Mouse (Mus musculus) layer of hippocampus, adult 2 months (tissue): ENCODE measurements at regions not wholly inside any gene's neighbourhood (a gene's known extent, or its start where the extent isn't known, plus 50 kb on each side); places are given as distances from the start of the nearest gene placed in this dataset.
A peak's percentile ranks its signal among the peaks of the same experiment; 100 is the strongest.
"Not testable (repeated sequence)": the region's sequence is repeated elsewhere in the genome, so short reads cannot be mapped to it uniquely, and the experiment has no call there.

Experiments used
- DNase-seq, 2 experiments: peaks; one replicate each; pipeline ENCODE4 v3.0.0; 2022; ENCODE audit warnings: low spot score in 2 of 2
- H3K27ac ChIP-seq: fragments of 200-600 bp; 2 replicates; pipeline ENCODE4 v1.8.1; 2022
- H3K4me3 ChIP-seq: fragments of 200-600 bp; 2 replicates; pipeline ENCODE4 v1.8.1; 2022; ENCODE audit warnings: mild to moderate bottlenecking
- CTCF ChIP-seq: fragments of 200-600 bp; conservative IDR thresholded peaks from 2 replicates; pipeline ENCODE4 v1.8.1; 2022; ENCODE audit warnings: antibody characterized with exemption, mild to moderate bottlenecking, moderate library complexity

- no peak overlapping the region for H3K27ac ChIP-seq
- TF ChIP-seq CTCF, result no peak
- no peak overlapping the region for H3K4me3 ChIP-seq
- DNase-seq, result no peak
These were observed 235.9 kb downstream of the Fam198b start for GRCm38 (mm10) chr3:80120177-80120736.

- DNase-seq, result no peak
- TF ChIP-seq CTCF, result no peak
- Histone ChIP-seq H3K4me3 (no peak overlapping the region), H3K27ac (no peak overlapping the region)
These were observed 239.3 kb downstream of the Fam198b start for GRCm38 (mm10) chr3:80123666-80124065.

- Histone ChIP-seq H3K4me3 (no peak overlapping the region), H3K27ac (no peak overlapping the region)
- no peak for DNase-seq
- TF ChIP-seq CTCF, result no peak
These were observed 240.3 kb downstream of the Fam198b start for GRCm38 (mm10) chr3:80124621-80125020.

GRCm38 (mm10) chr3:80141697-80142096 is 257.4 kb downstream of the Fam198b start:
- no peak overlapping the region for H3K27ac ChIP-seq
- no peak overlapping the region for H3K4me3 ChIP-seq
- DNase-seq, result no peak
- no peak for TF ChIP-seq CTCF

GRCm38 (mm10) chr3:80160473-80160872 is 276.1 kb downstream of the Fam198b start:
- H3K27ac ChIP-seq, result no peak overlapping the region

GRCm38 (mm10) chr3:80181749-80182148 is 297.4 kb downstream of the Fam198b start:
- Histone ChIP-seq H3K27ac (no peak overlapping the region), H3K4me3 (no peak overlapping the region)
- no peak for DNase-seq
- TF ChIP-seq CTCF, result no peak

More at GRCm38 (mm10) chr3:80160473-80160872, 276.1 kb downstream of the Fam198b start:
- no peak for DNase-seq
- no peak for TF ChIP-seq CTCF
- no peak overlapping the region for H3K4me3 ChIP-seq

GRCm38 (mm10) chr3:80182161-80182560 is 297.8 kb downstream of the Fam198b start:
- H3K27ac ChIP-seq, DNase-seq: not testable (repeated sequence)

GRCm38 (mm10) chr3:80187406-80187805 is 303.1 kb downstream of the Fam198b start:
- no peak for TF ChIP-seq CTCF
- no peak overlapping the region for H3K27ac ChIP-seq
- no peak for DNase-seq
- no peak overlapping the region for H3K4me3 ChIP-seq

More at GRCm38 (mm10) chr3:80182161-80182560, 297.8 kb downstream of the Fam198b start:
- H3K4me3 ChIP-seq, result not testable (repeated sequence)

GRCm38 (mm10) chr3:80200904-80201303 is 316.6 kb downstream of the Fam198b start:
- Histone ChIP-seq H3K4me3 (no peak overlapping the region), H3K27ac (peak overlapping the region; percentile 81)
- TF ChIP-seq CTCF, result no peak
- DNase-seq, result peak in 1 of 2 experiments; percentile 59

- peak overlapping the region; percentile 95 for H3K27ac ChIP-seq
- DNase-seq, result no peak
- H3K4me3 ChIP-seq, result no peak overlapping the region
- TF ChIP-seq CTCF, result no peak
These were observed 320.5 kb downstream of the Fam198b start for GRCm38 (mm10) chr3:80204821-80205220.

GRCm38 (mm10) chr3:80205351-80205750 is 321.0 kb downstream of the Fam198b start:
- no peak overlapping the region for H3K4me3 ChIP-seq
- peak; percentile 24 to 82 for DNase-seq
- no peak for TF ChIP-seq CTCF
- H3K27ac ChIP-seq, result peak overlapping the region; percentile 95

GRCm38 (mm10) chr3:80207022-80207421 is 322.7 kb downstream of the Fam198b start:
- Histone ChIP-seq H3K27ac (peak overlapping the region; percentile 85), H3K4me3 (no peak overlapping the region)
- no peak for TF ChIP-seq CTCF
- no peak for DNase-seq

- H3K27ac ChIP-seq, result peak overlapping the region; percentile 85
These were observed 323.7 kb downstream of the Fam198b start for GRCm38 (mm10) chr3:80208028-80208427.

GRCm38 (mm10) chr3:80209596-80209995 is 325.3 kb downstream of the Fam198b start:
- no peak for DNase-seq
- Histone ChIP-seq H3K27ac (peak overlapping the region; percentile 85), H3K4me3 (no peak overlapping the region)
- no peak for TF ChIP-seq CTCF

More at GRCm38 (mm10) chr3:80208028-80208427, 323.7 kb downstream of the Fam198b start:
- H3K4me3 ChIP-seq, result no peak overlapping the region
- TF ChIP-seq CTCF, result no peak
- DNase-seq, result no peak
